Mouse (Mus musculus) liver, embryonic 14.5 days (tissue): ENCODE measurements around the gene Mapre3.

ENCODE experiments used
- CTCF ChIP-seq: IDR thresholded peaks from 2 replicates; pipeline ENCODE4 v1.5.1; 2016; ENCODE audit warnings: antibody characterized with exemption, low read depth, control low read depth
- EP300 ChIP-seq: IDR thresholded peaks from 2 replicates; pipeline ENCODE4 v1.6.1; 2016; ENCODE audit warnings: antibody characterized with exemption, low read depth

- TF ChIP-seq EP300, result no peak
- TF ChIP-seq CTCF, result no peak
Measured at GRCm38 (mm10) chr5:30818758-30819309, 4.4 kb downstream of the Mapre3 start.
